Mouse (Mus musculus): ENCODE measurements around the gene Fbxo41. TPM values are rescaled to one million over a fixed set of nuclear protein-coding genes. Genes with fewer than 3 reads are reported as not detected.
"Not testable (repeated sequence)": the region's sequence is repeated elsewhere in the genome, so short reads cannot be mapped to it uniquely, and the experiment has no call there.

Gene Fbxo41
- polyA plus RNA-seq, 1 experiment from 2014 or later: 0.93 TPM

- no peaks in the 10 kb centered on the region for H3K27me3 ChIP-seq (ENCODE audit: control insufficient read depth, insufficient read depth, low read length)
- no peak overlapping the region for H3K27ac ChIP-seq (ENCODE audit: low read depth, low read length)
- 84% methylated on average over 5 of the region's 5 CpGs for WGBS
Measured at GRCm38 (mm10) chr6:85469660-85470430, 32.9 kb downstream of the Fbxo41 start.

GRCm38 (mm10) chr6:85465381-85465780, 37.4 kb downstream of the Fbxo41 start:
- no peaks in the 10 kb centered on the region for H3K4me1 ChIP-seq (replicated peaks; ENCODE audit: control insufficient read depth, insufficient read depth, low read length)
- ATAC-seq (ENCODE audit: low FRiP score): no peak
- no peaks in the 10 kb centered on the region for H3K27me3 ChIP-seq (ENCODE audit: control insufficient read depth, insufficient read depth, low read length)
- H3K36me3 ChIP-seq (ENCODE audit: control insufficient read depth, insufficient read depth, low read length): peaks cover 52% of the 10 kb centered on the region
- H3K4me3 ChIP-seq (ENCODE audit: low read depth, low read length): no peak overlapping the region
- peak; percentile 13 for DNase-seq (ENCODE audit: low spot score)
- no peaks in the 10 kb centered on the region for H3K9me3 ChIP-seq (ENCODE audit: control insufficient read depth, low read length)
- H3K27ac ChIP-seq (ENCODE audit: low read depth, low read length): no peak overlapping the region
- no peak overlapping the region for H3K9ac ChIP-seq (ENCODE audit: low read depth, low read length)
- H3K4me2 ChIP-seq (replicated peaks; ENCODE audit: low read depth, low read length): no peak overlapping the region

More at GRCm38 (mm10) chr6:85469660-85470430, 32.9 kb downstream of the Fbxo41 start:
- Histone ChIP-seq H3K4me1 (replicated peaks; ENCODE audit: control insufficient read depth, insufficient read depth, low read length) (no peaks in the 10 kb centered on the region), H3K36me3 (ENCODE audit: control insufficient read depth, insufficient read depth, low read length) (peaks cover 28% of the 10 kb centered on the region), H3K9me3 (ENCODE audit: control insufficient read depth, low read length) (no peaks in the 10 kb centered on the region), H3K9ac (ENCODE audit: low read depth, low read length) (no peak overlapping the region), H3K4me3 (ENCODE audit: low read depth, low read length) (no peak overlapping the region), H3K4me2 (replicated peaks; ENCODE audit: low read depth, low read length) (no peak overlapping the region)
- no peak for DNase-seq (ENCODE audit: low spot score)
- no peak for ATAC-seq (ENCODE audit: low FRiP score)

GRCm38 (mm10) chr6:85459621-85460020, 43.2 kb downstream of the Fbxo41 start:
- no peak for ATAC-seq (ENCODE audit: low FRiP score)
- 81% methylated on average over 2 of the region's 2 CpGs for WGBS
- H3K36me3 ChIP-seq (ENCODE audit: control insufficient read depth, insufficient read depth, low read length): peaks cover 24% of the 10 kb centered on the region; the same call in 1 of the 2 replicates

GRCm38 (mm10) chr6:85452816-85453215, 50.0 kb downstream of the Fbxo41 start:
- Histone ChIP-seq H3K27ac (ENCODE audit: low read depth, low read length) (peak overlapping the region; percentile 9; the same call in 1 of the 2 replicates), H3K27me3 (ENCODE audit: control insufficient read depth, insufficient read depth, low read length) (no peaks in the 10 kb centered on the region), H3K9ac (ENCODE audit: low read depth, low read length) (peak overlapping the region; percentile 96), H3K36me3 (ENCODE audit: control insufficient read depth, insufficient read depth, low read length) (no peaks in the 10 kb centered on the region), H3K4me1 (replicated peaks; ENCODE audit: control insufficient read depth, insufficient read depth, low read length) (peaks cover 8% of the 10 kb centered on the region; the same call in 1 of the 2 replicates), H3K4me3 (ENCODE audit: low read depth, low read length) (peak overlapping the region; percentile 86), H3K9me3 (ENCODE audit: control insufficient read depth, low read length) (no peaks in the 10 kb centered on the region), H3K4me2 (replicated peaks; ENCODE audit: low read depth, low read length) (peak overlapping the region; percentile 91)
- ATAC-seq (ENCODE audit: low FRiP score) (no peak), DNase-seq (ENCODE audit: low spot score) (no peak)
- 16% methylated on average over 7 of the region's 7 CpGs for whole genome bisulfite sequencing

More at GRCm38 (mm10) chr6:85459621-85460020, 43.2 kb downstream of the Fbxo41 start:
- Histone ChIP-seq H3K4me1 (replicated peaks; ENCODE audit: control insufficient read depth, insufficient read depth, low read length) (peaks cover 2% of the 10 kb centered on the region; the same call in 1 of the 2 replicates), H3K27me3 (ENCODE audit: control insufficient read depth, insufficient read depth, low read length) (no peaks in the 10 kb centered on the region), H3K4me2 (replicated peaks; ENCODE audit: low read depth, low read length) (no peak overlapping the region), H3K9me3 (ENCODE audit: control insufficient read depth, low read length) (no peaks in the 10 kb centered on the region), H3K4me3 (ENCODE audit: low read depth, low read length) (no peak overlapping the region), H3K9ac (ENCODE audit: low read depth, low read length) (no peak overlapping the region), H3K27ac (ENCODE audit: low read depth, low read length) (no peak overlapping the region)
- no peak for DNase-seq (ENCODE audit: low spot score)

- Histone ChIP-seq H3K4me3 (ENCODE audit: low read depth, low read length) (peak overlapping the region; percentile 86), H3K4me2 (replicated peaks; ENCODE audit: low read depth, low read length) (peak overlapping the region; percentile 91), H3K4me1 (replicated peaks; ENCODE audit: control insufficient read depth, insufficient read depth, low read length) (peaks cover 8% of the 10 kb centered on the region; the same call in 1 of the 2 replicates), H3K27ac (ENCODE audit: low read depth, low read length) (peak overlapping the region; percentile 91), H3K36me3 (ENCODE audit: control insufficient read depth, insufficient read depth, low read length) (no peaks in the 10 kb centered on the region), H3K9me3 (ENCODE audit: control insufficient read depth, low read length) (no peaks in the 10 kb centered on the region), H3K9ac (ENCODE audit: low read depth, low read length) (peak overlapping the region; percentile 96), H3K27me3 (ENCODE audit: control insufficient read depth, insufficient read depth, low read length) (no peaks in the 10 kb centered on the region)
- ATAC-seq (ENCODE audit: low FRiP score) (no peak; the same call in 1 of the 2 replicates), DNase-seq (ENCODE audit: low spot score) (no peak)
- WGBS: under 1% methylated on average over 15 of the region's 15 CpGs
Measured at GRCm38 (mm10) chr6:85452411-85452665, 50.5 kb downstream of the Fbxo41 start.

- Histone ChIP-seq H3K9me3 (ENCODE audit: control insufficient read depth, low read length) (no peaks in the 10 kb centered on the region), H3K4me3 (ENCODE audit: low read depth, low read length) (peak within 1 kb of the TSS; percentile 86), H3K4me1 (replicated peaks; ENCODE audit: control insufficient read depth, insufficient read depth, low read length) (peaks cover 8% of the 10 kb centered on the region; the same call in 1 of the 2 replicates), H3K4me2 (replicated peaks; ENCODE audit: low read depth, low read length) (peak within 1 kb of the TSS; percentile 91), H3K27ac (ENCODE audit: low read depth, low read length) (peak within 1 kb of the TSS; percentile 91), H3K36me3 (ENCODE audit: control insufficient read depth, insufficient read depth, low read length) (no peaks in the 10 kb centered on the region), H3K27me3 (ENCODE audit: control insufficient read depth, insufficient read depth, low read length) (no peaks in the 10 kb centered on the region), H3K9ac (ENCODE audit: low read depth, low read length) (peak within 1 kb of the TSS; percentile 96)
- DNase-seq (ENCODE audit: low spot score): peak; percentile 98
- ATAC-seq (ENCODE audit: low FRiP score): peak; percentile 93
- under 1% methylated on average over 54 of the region's 54 CpGs for WGBS
Measured at GRCm38 (mm10) chr6:85451664-85452410, 51.0 kb downstream of the Fbxo41 start, which contains the start of gene Pradc1. Gene Pradc1 (minus strand): TSS chr6:85451970.

GRCm38 (mm10) chr6:85450697-85451663, 51.8 kb downstream of the Fbxo41 start, which contains the start of gene Cct7:
Gene Cct7 (plus strand): TSS chr6:85451514.
- H3K27ac ChIP-seq (ENCODE audit: low read depth, low read length): peak within 1 kb of the TSS; percentile 91
- no peaks in the 10 kb centered on the region for H3K27me3 ChIP-seq (ENCODE audit: control insufficient read depth, insufficient read depth, low read length)
- peak within 1 kb of the TSS; percentile 91 for H3K4me2 ChIP-seq (replicated peaks; ENCODE audit: low read depth, low read length)
- WGBS: 3% methylated on average over 76 of the region's 96 CpGs
- peak within 1 kb of the TSS; percentile 86 for H3K4me3 ChIP-seq (ENCODE audit: low read depth, low read length)
- H3K36me3 ChIP-seq (ENCODE audit: control insufficient read depth, insufficient read depth, low read length): peaks cover 3% of the 10 kb centered on the region; the same call in 1 of the 2 replicates
- ATAC-seq (ENCODE audit: low FRiP score): peak; percentile 94
- peak; percentile 99 for DNase-seq (ENCODE audit: low spot score)
- H3K4me1 ChIP-seq (replicated peaks; ENCODE audit: control insufficient read depth, insufficient read depth, low read length): peaks cover 5% of the 10 kb centered on the region; the same call in 1 of the 2 replicates
- H3K9me3 ChIP-seq (ENCODE audit: control insufficient read depth, low read length): no peaks in the 10 kb centered on the region
- H3K9ac ChIP-seq (ENCODE audit: low read depth, low read length): peak within 1 kb of the TSS; percentile 96

- peak overlapping the region; percentile 91; the same call in 1 of the 2 replicates for H3K4me2 ChIP-seq (replicated peaks; ENCODE audit: low read depth, low read length)
- not testable (repeated sequence) for H3K27ac ChIP-seq (ENCODE audit: low read depth, low read length); H3K4me3 ChIP-seq (ENCODE audit: low read depth, low read length); H3K4me1 ChIP-seq (replicated peaks; ENCODE audit: control insufficient read depth, insufficient read depth, low read length); DNase-seq (ENCODE audit: low spot score); H3K36me3 ChIP-seq (ENCODE audit: control insufficient read depth, insufficient read depth, low read length); H3K9me3 ChIP-seq (ENCODE audit: control insufficient read depth, low read length); H3K27me3 ChIP-seq (ENCODE audit: control insufficient read depth, insufficient read depth, low read length); ATAC-seq (ENCODE audit: low FRiP score); H3K9ac ChIP-seq (ENCODE audit: low read depth, low read length)
- WGBS: 71% methylated on average over 1 of the region's 1 CpGs
Measured at GRCm38 (mm10) chr6:85450140-85450539, 52.7 kb downstream of the Fbxo41 start.
